Mouse (Mus musculus) liver, embryonic 16.5 days (tissue): ENCODE data around the gene Psmd9. TPM values are rescaled to one million over a fixed set of nuclear protein-coding genes. Genes with fewer than 3 reads are reported as not detected.

Source experiments
- ATAC-seq: fragments of 200-750 bp; cut with Nextera tagmentation; 2 replicates; pipeline ENCODE4 v1.8.0; 2017; ENCODE audit warnings: low read depth, mild to moderate bottlenecking, moderate number of reproducible peaks, moderate library complexity
- H3K27ac ChIP-seq: fragments of 300-500 bp; sonication (generic); 2 replicates; pipeline ENCODE4 v1.5.1; 2014; ENCODE audit warnings: mild to moderate bottlenecking, low read length
- H3K27me3 ChIP-seq: fragments of 300-500 bp; sonication (generic); 2 replicates; pipeline ENCODE4 v1.6.1; 2014; ENCODE audit warnings: low read depth, low read length, mixed read lengths; ENCODE audit not compliant: control insufficient read depth, insufficient read depth
- H3K36me3 ChIP-seq: fragments of 300-500 bp; sonication (generic); 2 replicates; pipeline ENCODE4 v1.6.1; 2014; ENCODE audit warnings: mild to moderate bottlenecking; ENCODE audit not compliant: control insufficient read depth, insufficient read depth
- H3K4me1 ChIP-seq: fragments of 300-500 bp; sonication (generic); 2 replicates; pipeline ENCODE4 v1.6.1; 2014; ENCODE audit warnings: low read depth, low read length, mixed read lengths; ENCODE audit not compliant: control insufficient read depth
- H3K4me2 ChIP-seq: fragments of 300-500 bp; sonication (generic); 2 replicates; pipeline ENCODE4 v1.6.1; 2014; ENCODE audit warnings: low read depth, low read length, mixed read lengths
- H3K4me3 ChIP-seq: fragments of 300-500 bp; sonication (generic); 2 replicates; pipeline ENCODE4 v1.5.1; 2014; ENCODE audit warnings: low read depth, mild to moderate bottlenecking, low read length
- H3K9ac ChIP-seq: fragments of 300-500 bp; sonication (generic); 2 replicates; pipeline ENCODE4 v1.6.1; 2014; ENCODE audit warnings: low read depth, low read length
- H3K9me3 ChIP-seq: fragments of 300-500 bp; sonication (generic); replicated peaks from 2 replicates; pipeline ENCODE4 v1.6.1; 2016; ENCODE audit warnings: low read length; ENCODE audit not compliant: control insufficient read depth
- WGBS: fragments of 180-500 bp; shearing (Covaris S2); extraction: QIAGEN DNeasy Blood & Tissue Kit; methylation state at CpG from one replicate; pipeline ENCODE4 v1.1.7; 2014; ENCODE audit not compliant: insufficient replicate concordance; 5-methylcytosine and 5-hydroxymethylcytosine counted together
- polyA plus RNA-seq: library from polyadenylated mRNA; unstranded; fragments of >200 nt; fragmentation: Nextera tagmentation; extraction: Ambion mirVana; gene quantifications from 2 replicates; pipeline ENCODE4 v1.2.1, GENCODE M21; 2015

Psmd9 gene
- polyA plus RNA-seq, 1 experiment from 2014 or later, result 63.8 TPM

DNA sequence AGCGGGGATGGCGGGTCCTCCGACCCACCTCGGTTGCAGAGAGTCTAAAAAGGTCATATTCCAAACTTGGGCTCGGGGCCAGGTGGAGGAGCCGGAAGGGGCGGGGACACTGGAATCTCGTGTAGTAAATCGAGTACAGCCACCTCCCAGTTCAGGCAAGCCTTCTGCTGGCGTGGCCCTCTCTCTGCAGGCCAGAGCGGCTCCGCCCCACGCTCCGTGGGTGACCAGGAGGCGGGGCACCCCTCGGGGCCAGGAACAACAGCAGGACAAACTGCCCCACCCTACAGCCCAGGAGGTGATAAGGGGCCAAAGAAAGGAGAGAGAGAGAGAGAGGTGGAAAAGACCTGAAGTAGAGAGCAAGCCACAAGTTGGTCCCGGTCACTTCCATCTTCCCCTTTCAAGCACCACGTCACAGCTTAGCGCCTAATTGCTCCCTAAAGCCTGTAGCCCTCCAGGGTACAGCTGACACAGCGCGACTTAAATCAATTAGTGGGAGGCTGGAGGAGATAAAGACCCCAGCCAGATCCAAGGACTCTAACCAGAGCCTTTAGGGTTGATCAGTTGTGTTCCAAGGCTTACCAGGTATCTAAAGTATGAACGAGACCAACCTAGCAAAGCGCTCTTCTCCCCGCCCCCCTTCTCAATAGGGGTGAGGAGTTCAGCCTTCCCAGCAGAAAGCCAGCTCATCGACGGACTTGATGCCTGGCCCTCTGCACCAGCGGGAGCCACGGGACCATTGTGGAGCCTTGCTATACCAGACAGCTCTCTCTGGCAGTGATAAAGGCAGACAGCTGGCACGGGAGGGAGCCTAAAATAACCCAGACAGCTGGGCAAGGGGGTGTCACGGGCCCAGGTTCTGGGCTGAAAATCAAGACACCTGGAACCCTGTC lies 33.5 kb upstream of the Psmd9 start:
- Histone ChIP-seq H3K9me3 (no peaks in the 10 kb centered on the region), H3K27me3 (0 out of 2 replicates have a peak, but pooled peaks cover 5% of the 10 kb centered on the region), H3K9ac (peak overlapping the region; percentile 100), H3K36me3 (peaks cover 12% of the 10 kb centered on the region), H3K4me1 (peaks cover 76% of the 10 kb centered on the region), H3K27ac (peak overlapping the region; percentile 100), H3K4me2 (peak overlapping the region; percentile 98), H3K4me3 (peak overlapping the region; percentile 85)
- ATAC-seq, result peak; percentile 47
- WGBS, result 9% methylated on average over 30 of the region's 30 CpGs

DNA sequence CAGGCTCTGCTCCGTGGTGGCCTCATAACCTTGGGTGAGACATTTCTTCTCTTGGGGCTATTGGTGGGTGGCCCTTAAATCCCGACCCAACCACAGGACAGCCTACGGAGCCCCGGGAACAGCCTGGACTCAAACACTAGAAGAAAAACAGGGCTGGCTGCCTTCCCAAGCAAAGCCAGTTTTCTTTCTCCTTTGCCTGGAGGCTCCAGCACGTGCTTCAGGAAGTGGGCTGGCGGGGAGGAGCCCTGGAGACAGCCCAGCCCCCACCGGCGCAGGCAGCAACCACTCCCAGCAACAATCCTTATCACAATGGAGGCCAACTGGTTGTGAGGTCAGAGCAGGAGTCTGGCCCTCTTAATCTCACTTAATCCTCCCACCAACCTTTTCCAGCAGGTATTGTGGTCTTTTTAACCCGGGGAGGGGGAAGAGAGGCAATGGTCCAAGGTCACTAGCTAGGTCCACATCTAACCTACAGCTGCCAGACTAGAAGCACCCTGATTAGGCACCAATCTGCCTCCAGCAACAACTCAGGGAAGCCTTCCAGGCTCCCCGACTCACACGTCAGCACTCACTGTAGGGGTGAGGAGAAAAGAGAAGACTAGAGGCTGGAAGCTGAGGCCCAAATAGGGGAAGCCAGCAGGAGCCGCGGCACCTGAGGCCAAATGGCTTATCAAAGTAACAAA lies 32.7 kb upstream of the Psmd9 start:
- under 1% methylated on average over 13 of the region's 13 CpGs for WGBS
- ATAC-seq, result peak; percentile 62

DNA sequence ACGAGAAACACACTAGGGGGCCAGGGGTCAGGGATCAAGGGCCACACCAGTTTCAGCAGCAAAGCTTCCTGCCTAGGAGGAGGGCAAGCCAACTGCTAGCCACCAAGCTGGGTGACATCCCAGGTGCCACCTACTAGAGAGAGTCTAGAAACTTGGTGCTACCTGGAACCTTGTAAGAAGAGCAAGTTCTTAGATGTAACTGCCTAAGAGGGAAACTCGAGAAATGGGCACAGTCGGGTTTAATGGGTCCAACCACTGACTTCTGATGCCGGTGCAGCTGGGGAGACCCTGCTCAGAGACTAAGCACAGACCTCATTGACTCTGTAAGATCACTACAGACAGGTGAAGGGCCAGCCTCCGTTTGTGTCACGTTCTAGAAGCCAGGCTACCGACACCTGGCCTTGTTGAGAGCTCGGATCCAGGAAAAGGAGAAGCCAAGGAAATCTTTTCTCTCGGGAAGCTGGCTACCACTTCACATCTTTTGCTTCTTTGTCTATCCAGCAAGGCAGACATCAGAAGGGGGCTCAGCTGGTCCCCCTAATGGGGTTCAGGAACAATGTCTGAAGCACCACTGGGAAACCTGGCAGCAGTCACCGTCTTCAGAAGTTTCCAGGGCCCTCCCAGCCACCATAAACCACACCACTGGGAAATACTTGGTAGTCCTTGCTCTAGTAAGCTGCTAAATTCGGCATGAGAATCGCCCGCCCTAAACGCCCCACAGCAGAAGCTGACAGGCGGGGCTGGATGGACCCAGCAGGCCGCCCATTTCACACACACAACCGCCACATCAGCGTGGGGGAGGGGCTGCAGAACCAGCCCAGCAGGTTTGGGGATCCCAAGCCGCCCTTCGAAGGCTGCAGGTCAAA lies 31.9 kb upstream of the Psmd9 start:
- Histone ChIP-seq H3K4me2 (peak overlapping the region; percentile 98), H3K4me1 (peaks cover 64% of the 10 kb centered on the region), H3K4me3 (peak overlapping the region; percentile 85), H3K9ac (peak overlapping the region; percentile 100), H3K36me3 (peaks cover 12% of the 10 kb centered on the region), H3K27ac (peak overlapping the region; percentile 100), H3K27me3 (no peaks in the 10 kb centered on the region), H3K9me3 (no peaks in the 10 kb centered on the region)
- WGBS, result 4% methylated on average over 20 of the region's 20 CpGs
- peak; percentile 12 for ATAC-seq

More for the DNA sequence above, 32.7 kb upstream of the Psmd9 start:
- Histone ChIP-seq H3K36me3 (peaks cover 12% of the 10 kb centered on the region), H3K4me2 (peak overlapping the region; percentile 98), H3K4me1 (peaks cover 72% of the 10 kb centered on the region), H3K27me3 (0 out of 2 replicates have a peak, but pooled peaks cover 2% of the 10 kb centered on the region), H3K9ac (peak overlapping the region; percentile 100), H3K9me3 (no peaks in the 10 kb centered on the region), H3K4me3 (peak overlapping the region; percentile 85), H3K27ac (peak overlapping the region; percentile 100)

- H3K9ac ChIP-seq, result peak overlapping the region; percentile 100
- no peaks in the 10 kb centered on the region for H3K27me3 ChIP-seq
- peak overlapping the region; percentile 100 for H3K27ac ChIP-seq
- H3K4me1 ChIP-seq, result peaks cover 58% of the 10 kb centered on the region
- H3K4me2 ChIP-seq, result peak overlapping the region; percentile 98
- peaks cover 12% of the 10 kb centered on the region for H3K36me3 ChIP-seq
- H3K4me3 ChIP-seq, result peak overlapping the region; percentile 85
- H3K9me3 ChIP-seq, result no peaks in the 10 kb centered on the region
- 4% methylated on average over 6 of the region's 6 CpGs for WGBS
- ATAC-seq, result no peak
Observed at GRCm38 (mm10) chr5:123137910-123138229, 31.3 kb upstream of the Psmd9 start.

DNA sequence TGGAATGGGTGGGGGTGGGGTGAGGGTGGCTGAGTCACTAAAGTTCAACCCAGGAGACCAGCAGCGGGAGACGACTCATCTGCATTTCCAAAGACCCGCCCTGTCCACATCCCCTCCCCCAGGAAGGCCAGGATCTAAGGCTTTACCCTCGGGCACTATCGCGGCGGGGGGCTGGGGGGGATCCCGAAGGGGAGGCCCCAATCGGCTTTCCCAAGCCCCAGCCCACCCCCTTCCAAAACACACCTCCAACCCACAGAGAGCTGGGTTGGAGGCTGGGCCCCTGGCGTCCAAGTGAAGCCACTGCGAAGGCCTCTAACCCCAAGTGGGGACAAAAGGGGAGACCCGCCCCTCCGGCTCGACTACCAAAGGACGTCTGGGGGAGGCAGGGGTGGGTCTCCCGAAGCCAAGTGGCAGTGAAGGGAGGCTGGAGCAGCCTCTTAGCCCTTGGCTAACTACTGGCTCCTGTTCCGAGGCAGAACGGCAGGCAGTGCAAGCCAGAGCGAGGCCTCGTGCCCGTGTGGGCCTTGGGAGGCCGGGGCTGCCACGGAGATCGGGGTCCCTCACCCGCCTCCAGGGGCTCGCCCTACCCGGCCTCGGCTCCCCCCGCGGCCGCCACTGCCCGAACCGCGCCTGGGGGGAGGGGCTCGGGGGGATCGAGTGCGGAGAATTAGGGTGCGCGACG lies 30.8 kb upstream of the Psmd9 start:
- H3K27ac ChIP-seq, result peak overlapping the region; percentile 100
- H3K36me3 ChIP-seq, result peaks cover 12% of the 10 kb centered on the region
- ATAC-seq, result peak; percentile 37
- H3K9me3 ChIP-seq, result no peaks in the 10 kb centered on the region
- peak overlapping the region; percentile 100 for H3K9ac ChIP-seq
- peak overlapping the region; percentile 98 for H3K4me2 ChIP-seq
- peaks cover 58% of the 10 kb centered on the region for H3K4me1 ChIP-seq
- under 1% methylated on average over 40 of the region's 40 CpGs for WGBS
- peak overlapping the region; percentile 85 for H3K4me3 ChIP-seq
- no peaks in the 10 kb centered on the region for H3K27me3 ChIP-seq

DNA sequence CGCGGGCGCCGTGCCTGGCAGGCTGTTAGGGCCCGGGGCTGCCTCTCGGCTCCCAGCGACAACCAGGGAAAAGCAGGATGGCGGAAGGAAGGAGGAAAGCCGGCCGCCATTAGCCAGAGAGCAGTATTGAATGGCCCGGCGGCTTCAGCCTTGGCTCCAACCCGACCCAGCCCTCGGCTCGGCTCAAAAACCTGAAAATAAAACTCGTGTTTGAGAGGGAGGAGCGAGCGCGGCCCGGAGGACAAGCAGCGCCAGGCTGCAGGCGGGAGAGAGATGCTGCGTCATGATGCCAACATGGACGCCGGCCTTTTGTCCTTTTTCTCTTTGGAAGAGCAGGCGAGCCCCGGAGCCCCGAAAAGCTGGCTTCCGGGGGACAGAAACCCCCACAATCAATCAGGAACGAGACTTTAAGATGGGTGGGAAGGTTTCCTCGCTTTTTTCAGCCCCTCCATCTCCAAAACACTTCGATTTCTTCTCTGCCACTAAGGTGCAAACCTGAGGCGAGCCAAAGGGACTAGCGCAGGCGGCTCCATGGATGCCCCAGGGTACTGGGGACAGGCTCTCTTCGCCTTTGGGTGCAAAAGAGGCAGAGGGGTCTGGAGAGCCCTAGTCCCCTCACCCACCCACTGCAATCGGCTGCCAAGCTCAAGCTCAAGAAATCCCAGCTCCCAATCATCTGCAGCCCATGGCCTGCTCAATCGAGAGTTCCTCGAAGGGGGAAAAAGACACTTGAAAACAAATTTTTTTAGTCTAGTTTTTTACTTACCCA lies 30.1 kb upstream of the Psmd9 start:
- H3K4me1 ChIP-seq, result peaks cover 59% of the 10 kb centered on the region
- peak; percentile 9; the same call in 1 of the 2 replicates for ATAC-seq
- under 1% methylated on average over 39 of the region's 39 CpGs for WGBS

DNA sequence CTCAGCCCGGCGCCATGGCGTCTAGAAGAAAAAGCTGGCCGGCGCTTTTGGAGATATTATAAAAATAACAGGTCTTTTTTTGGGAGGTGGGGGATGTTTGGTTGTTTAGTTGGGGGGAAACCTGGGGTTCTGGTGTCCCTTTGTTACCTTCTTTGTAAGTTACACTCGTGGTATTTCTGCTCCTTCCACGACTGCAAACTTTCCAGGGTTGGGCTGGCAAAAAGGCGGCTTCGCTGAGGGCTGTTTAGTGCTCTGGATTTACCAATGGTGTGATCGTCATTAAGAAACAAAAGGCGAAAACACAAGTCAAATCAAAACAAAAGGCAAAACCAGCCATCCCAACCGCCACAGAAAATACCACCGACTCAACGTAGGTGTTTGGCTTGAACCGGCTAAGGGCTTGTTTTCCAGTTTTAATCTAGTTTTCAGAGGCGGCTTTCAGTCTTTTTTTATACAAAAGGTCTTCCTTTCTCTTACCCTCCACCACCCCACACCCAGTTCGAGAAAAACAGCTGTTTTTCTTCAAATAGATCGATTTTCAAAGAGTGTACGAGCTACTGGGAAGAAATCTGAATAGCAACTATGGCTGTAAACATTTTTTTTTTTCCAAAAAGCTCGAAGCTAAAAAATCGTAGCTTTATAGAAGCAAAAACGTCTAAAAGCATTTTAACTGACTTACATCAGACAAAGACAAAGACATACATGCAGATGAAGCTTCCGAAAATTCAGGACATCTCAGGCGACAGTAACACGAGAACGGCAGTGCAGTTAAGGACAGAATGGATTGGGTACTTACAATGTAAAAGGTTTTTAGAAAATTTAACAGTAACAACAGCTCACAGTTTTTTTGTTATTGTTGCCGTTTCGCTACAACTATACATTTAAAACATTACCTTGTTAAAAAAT lies 29.2 kb upstream of the Psmd9 start:
- H3K27ac ChIP-seq, result peak overlapping the region; percentile 100
- peak overlapping the region; percentile 98 for H3K4me2 ChIP-seq
- H3K36me3 ChIP-seq, result no peaks in the 10 kb centered on the region
- 2% methylated on average over 28 of the region's 28 CpGs for WGBS
- no peaks in the 10 kb centered on the region for H3K27me3 ChIP-seq
- peak overlapping the region; percentile 100 for H3K9ac ChIP-seq
- ATAC-seq, result no peak
- peaks cover 59% of the 10 kb centered on the region for H3K4me1 ChIP-seq
- H3K4me3 ChIP-seq, result peak overlapping the region; percentile 85
- H3K9me3 ChIP-seq, result no peaks in the 10 kb centered on the region

More for the DNA sequence above, 30.1 kb upstream of the Psmd9 start:
- H3K9me3 ChIP-seq, result no peaks in the 10 kb centered on the region
- peak overlapping the region; percentile 100 for H3K9ac ChIP-seq
- peaks cover 5% of the 10 kb centered on the region for H3K36me3 ChIP-seq
- peak overlapping the region; percentile 100 for H3K27ac ChIP-seq
- no peaks in the 10 kb centered on the region for H3K27me3 ChIP-seq
- H3K4me3 ChIP-seq, result peak overlapping the region; percentile 85
- peak overlapping the region; percentile 98 for H3K4me2 ChIP-seq
